Mouse (Mus musculus) MEL (cell line): ENCODE measurements at regions not wholly inside any gene's neighbourhood (a gene's known extent, or its start where the extent isn't known, plus 50 kb on each side); places are given as distances from the start of the nearest gene placed in this dataset.

ENCODE experiments used
- DNase-seq: peaks from one replicate; pipeline ENCODE4 v3.0.0; 2011; ENCODE audit warnings: low read depth, low spot score
- H3K27ac ChIP-seq: 2 replicates; pipeline ENCODE4 v1.5.1; 2012; ENCODE audit warnings: low read depth, mild to moderate bottlenecking, control low read depth, low read length, moderate library complexity; ENCODE audit not compliant: control insufficient read depth
- H3K27me3 ChIP-seq, 2 experiments: fragments of 150-350 bp in 1 of 2; sonication (generic) in 1 of 2; 2 replicates each; pipeline ENCODE4 v1.6.1; 2012; ENCODE audit warnings: low read length in 2 of 2, mild to moderate bottlenecking in 2 of 2, improper control_type of control experiment in 1 of 2, moderate library complexity in 1 of 2; ENCODE audit not compliant: insufficient read depth in 2 of 2, control insufficient read depth in 1 of 2
- H3K36me3 ChIP-seq, 2 experiments: 2 replicates each; pipeline ENCODE4 v1.6.1; 2012 to 2014; ENCODE audit warnings: low read length in 2 of 2, improper control_type of control experiment in 1 of 2, inconsistent platforms in 1 of 2, mild to moderate bottlenecking in 1 of 2; ENCODE audit not compliant: insufficient read depth in 2 of 2, control insufficient read depth in 1 of 2
- H3K4me1 ChIP-seq, 2 experiments: fragments of 150-350 bp in 1 of 2; sonication (generic) in 1 of 2; 2 replicates each; pipeline ENCODE4 v1.6.1; 2012; ENCODE audit warnings: low read length in 2 of 2, improper control_type of control experiment in 1 of 2, mild to moderate bottlenecking in 1 of 2; ENCODE audit not compliant: insufficient read depth in 2 of 2, control insufficient read depth in 1 of 2
- H3K4me3 ChIP-seq, 2 experiments: fragments of 150-350 bp in 1 of 2; sonication (generic) in 1 of 2; 2 replicates each; pipeline ENCODE4 v1.5.1; 2012; ENCODE audit warnings: low read depth in 2 of 2, low read length in 2 of 2, mild to moderate bottlenecking in 2 of 2, moderate library complexity in 2 of 2, control low read depth in 1 of 2, improper control_type of control experiment in 1 of 2; ENCODE audit not compliant: control insufficient read depth in 1 of 2, insufficient read depth in 1 of 2
- H3K79me2 ChIP-seq: 2 replicates; pipeline ENCODE4 v1.6.1; 2012; ENCODE audit warnings: mild to moderate bottlenecking, low read length, moderate library complexity; ENCODE audit not compliant: control insufficient read depth, poor library complexity, insufficient read depth
- H3K9ac ChIP-seq: 2 replicates; pipeline ENCODE4 v1.6.1; 2012; ENCODE audit warnings: low read depth, mild to moderate bottlenecking, control low read depth, low read length, moderate library complexity; ENCODE audit not compliant: control insufficient read depth, poor library complexity, severe bottlenecking
- H3K9me3 ChIP-seq: fragments of 150-350 bp; sonication (generic); replicated peaks from 2 replicates; pipeline ENCODE4 v1.6.1; 2012; ENCODE audit warnings: mild to moderate bottlenecking, low read length, improper control_type of control experiment, moderate library complexity; ENCODE audit not compliant: insufficient read depth
- CHD1 ChIP-seq: IDR thresholded peaks from 2 replicates; pipeline ENCODE4 v1.6.1; 2012; ENCODE audit warnings: low read depth, mild to moderate bottlenecking, inconsistent platforms, low read length, improper control_type of control experiment
- CTCF ChIP-seq, 3 experiments: IDR thresholded peaks in 2 of 3; conservative IDR thresholded peaks in 1 of 3; 2 replicates each; pipeline ENCODE4 v1.5.1; 2011 to 2012; ENCODE audit warnings: low read length in 3 of 3, low read depth in 2 of 3, mild to moderate bottlenecking in 2 of 3, improper control_type of control experiment in 1 of 3, inconsistent platforms in 1 of 3, mixed read lengths in 1 of 3, moderate library complexity in 1 of 3; ENCODE audit not compliant: control insufficient read depth in 1 of 3, insufficient read depth in 1 of 3, poor library complexity in 1 of 3, severe bottlenecking in 1 of 3
- E2F4 ChIP-seq: IDR thresholded peaks from 2 replicates; pipeline ENCODE4 v1.6.1; 2011; ENCODE audit warnings: low read depth, low read length, improper control_type of control experiment, borderline replicate concordance
- EP300 ChIP-seq, 2 experiments: IDR thresholded peaks; 2 replicates each; pipeline ENCODE4 v1.6.1; 2011; ENCODE audit warnings: improper control_type of control experiment in 2 of 2, low read length in 2 of 2, low read depth in 1 of 2, mild to moderate bottlenecking in 1 of 2
- GABPA ChIP-seq: IDR thresholded peaks from 2 replicates; pipeline ENCODE4 v1.6.1; 2012; ENCODE audit warnings: low read depth, mild to moderate bottlenecking, inconsistent platforms, low read length, improper control_type of control experiment, moderate library complexity
- GATA1 ChIP-seq: IDR thresholded peaks from 2 replicates; pipeline ENCODE4 v1.6.1; 2011; ENCODE audit warnings: low read depth, low read length, improper control_type of control experiment
- KAT2A ChIP-seq: conservative IDR thresholded peaks from 2 replicates; pipeline ENCODE4 v1.6.1; 2012; ENCODE audit warnings: low read depth, low read length, improper control_type of control experiment, inconsistent platforms
- MAFK ChIP-seq: IDR thresholded peaks from 2 replicates; pipeline ENCODE4 v1.6.1; 2011; ENCODE audit warnings: low read depth, mild to moderate bottlenecking, low read length, improper control_type of control experiment, borderline replicate concordance
- MAX ChIP-seq: IDR thresholded peaks from 2 replicates; pipeline ENCODE4 v1.6.1; 2011; ENCODE audit warnings: low read length, improper control_type of control experiment
- MYB ChIP-seq: IDR thresholded peaks from 2 replicates; pipeline ENCODE4 v1.6.1; 2011; ENCODE audit warnings: mild to moderate bottlenecking, low read depth, low read length, improper control_type of control experiment
- MYC ChIP-seq: IDR thresholded peaks from 2 replicates; pipeline ENCODE4 v1.6.1; 2011; ENCODE audit warnings: low read depth, mild to moderate bottlenecking, low read length, improper control_type of control experiment, moderate library complexity
- NELFE ChIP-seq: IDR thresholded peaks from 2 replicates; pipeline ENCODE4 v1.6.1; 2011; ENCODE audit warnings: low read depth, low read length, improper control_type of control experiment
- POLR2A ChIP-seq, 2 experiments: IDR thresholded peaks; 2 replicates each; pipeline ENCODE4 v1.6.1; 2011 to 2012; ENCODE audit warnings: low read length in 2 of 2, mild to moderate bottlenecking in 2 of 2, control low read depth in 1 of 2, improper control_type of control experiment in 1 of 2, low read depth in 1 of 2, moderate library complexity in 1 of 2; ENCODE audit not compliant: control insufficient read depth in 1 of 2, insufficient read depth in 1 of 2, poor library complexity in 1 of 2
- POLR2AphosphoS2 ChIP-seq: IDR thresholded peaks from 2 replicates; pipeline ENCODE4 v1.6.1; 2011; ENCODE audit warnings: low read length, improper control_type of control experiment
- RCOR1 ChIP-seq: IDR thresholded peaks from 2 replicates; pipeline ENCODE4 v1.6.1; 2012; ENCODE audit warnings: low read depth, mild to moderate bottlenecking, inconsistent platforms, low read length, improper control_type of control experiment
- TBP ChIP-seq: IDR thresholded peaks from 2 replicates; pipeline ENCODE4 v1.8.0; 2011; ENCODE audit warnings: low read depth, low read length, improper control_type of control experiment
- TCF12 ChIP-seq: IDR thresholded peaks from 2 replicates; pipeline ENCODE4 v1.6.1; 2014; ENCODE audit warnings: low read depth, mild to moderate bottlenecking, inconsistent platforms, low read length, improper control_type of control experiment, moderate library complexity
- USF1 ChIP-seq: IDR thresholded peaks from 2 replicates; pipeline ENCODE4 v1.6.1; 2014; ENCODE audit warnings: low read depth, mild to moderate bottlenecking, inconsistent platforms, low read length, improper control_type of control experiment, moderate library complexity
- ZC3H11A ChIP-seq: IDR thresholded peaks from 2 replicates; pipeline ENCODE4 v1.6.1; 2012; ENCODE audit warnings: low read depth, mild to moderate bottlenecking, inconsistent platforms, low read length, improper control_type of control experiment
- ZKSCAN1 ChIP-seq: IDR thresholded peaks from 2 replicates; pipeline ENCODE4 v1.6.1; 2012; ENCODE audit warnings: low read depth, mild to moderate bottlenecking, inconsistent platforms, low read length, improper control_type of control experiment, moderate library complexity
- ZMIZ1 ChIP-seq: IDR thresholded peaks from 2 replicates; pipeline ENCODE4 v1.6.1; 2012; ENCODE audit warnings: low read depth, mild to moderate bottlenecking, inconsistent platforms, low read length, improper control_type of control experiment, moderate library complexity
- ZNF384 ChIP-seq: IDR thresholded peaks from 2 replicates; pipeline ENCODE4 v1.6.1; 2012; ENCODE audit warnings: low read depth, mild to moderate bottlenecking, inconsistent platforms, low read length, improper control_type of control experiment

DNA sequence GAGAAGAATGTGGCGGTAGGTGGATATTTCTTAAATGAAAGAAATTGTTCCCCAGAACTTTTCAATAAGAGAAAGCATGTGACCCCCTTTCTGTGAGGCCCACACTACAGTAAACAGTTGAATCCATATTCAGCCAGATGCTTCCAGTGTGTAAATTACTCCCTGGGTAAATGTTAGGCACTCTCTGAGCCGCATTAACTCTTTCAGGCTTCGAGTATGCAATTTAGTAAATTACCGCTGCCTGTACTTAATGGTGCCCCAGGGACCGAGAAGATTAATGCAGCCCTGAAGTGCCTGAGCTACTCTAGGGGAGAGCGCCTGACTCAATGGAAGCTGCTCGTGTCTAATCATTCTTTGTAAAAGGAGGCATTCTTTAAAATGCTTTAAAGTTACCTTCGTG, 137.9 kb upstream of the Tenm3 start:
- TF ChIP-seq RCOR1 (no peak), MYC (no peak), GABPA (no peak), TBP (no peak), ZNF384 (no peak), MYB (no peak), ZC3H11A (no peak), POLR2AphosphoS2 (no peak), MAX (no peak), E2F4 (no peak), POLR2A (IDR thresholded peaks at IDR 0.05; ENCODE audit: control insufficient read depth in 1 of 2, insufficient read depth in 1 of 2, low read depth in 1 of 2, low read length in 2 of 2, poor library complexity in 1 of 2) (no peak), CHD1 (no peak), ZKSCAN1 (no peak), ZMIZ1 (no peak), MAFK (no peak), NELFE (no peak), USF1 (no peak), GATA1 (no peak), TCF12 (no peak)
- no peaks in the 10 kb centered on the region for H3K4me1 ChIP-seq
- H3K9ac ChIP-seq = no peak overlapping the region
- no peaks in the 10 kb centered on the region for H3K79me2 ChIP-seq
- H3K4me3 ChIP-seq = no peak overlapping the region
- no peaks in the 10 kb centered on the region for H3K27me3 ChIP-seq
- no peak for DNase-seq
- no peaks in the 10 kb centered on the region for H3K9me3 ChIP-seq
- H3K27ac ChIP-seq = no peak overlapping the region
- H3K36me3 ChIP-seq = no peaks in the 10 kb centered on the region

DNA sequence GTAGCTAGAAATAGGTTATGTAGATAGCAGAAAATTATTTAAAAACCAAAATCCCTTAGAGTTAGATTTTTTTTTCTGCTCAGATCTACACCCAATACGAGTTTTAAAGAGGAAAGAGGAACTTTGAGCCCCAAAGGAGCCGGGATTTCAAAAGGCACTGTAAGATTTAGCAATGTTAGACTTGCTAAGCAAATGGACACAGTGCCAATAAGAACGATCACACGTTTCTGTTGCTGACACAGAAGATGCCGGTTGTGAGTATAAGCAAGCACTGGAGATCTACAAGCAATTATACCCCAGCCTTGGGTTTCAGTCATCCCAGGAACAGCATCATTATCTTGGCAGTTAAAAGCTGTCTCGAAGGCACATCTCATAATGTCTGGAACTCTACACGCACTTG, 137.0 kb upstream of the Tenm3 start:
- Histone ChIP-seq H3K27me3 (no peaks in the 10 kb centered on the region), H3K4me3 (no peak overlapping the region), H3K4me1 (no peaks in the 10 kb centered on the region), H3K9ac (no peak overlapping the region), H3K27ac (no peak overlapping the region), H3K79me2 (no peaks in the 10 kb centered on the region), H3K36me3 (no peaks in the 10 kb centered on the region), H3K9me3 (no peaks in the 10 kb centered on the region)
- TF ChIP-seq EP300 (IDR thresholded peaks at IDR 0.05; ENCODE audit: low read depth in 1 of 2, low read length in 2 of 2) (no peak), ZNF384 (no peak), KAT2A (no peak), CTCF (IDR thresholded peaks at IDR 0.05 in 2 of 3, conservative IDR thresholded peaks at IDR 0.05 in 1 of 3; ENCODE audit: control insufficient read depth in 1 of 3, insufficient read depth in 1 of 3, low read depth in 2 of 3, low read length in 3 of 3, poor library complexity in 1 of 3, severe bottlenecking in 1 of 3) (no peak), TBP (no peak), POLR2AphosphoS2 (no peak)
- DNase-seq = no peak
